Mouse (Mus musculus) monocyte, adult 5-6 weeks (primary cell): Measurements from ENCODE around the gene Acot8. TPM values are rescaled to one million over a fixed set of nuclear protein-coding genes. Genes with fewer than 3 reads are reported as not detected.
"Not testable (repeated sequence)": the region's sequence is repeated elsewhere in the genome, so short reads cannot be mapped to it uniquely, and the experiment has no call there.

Source experiments
- ATAC-seq: fragments of 153-309, 156-312 bp; replicated peaks from 2 replicates; pipeline ENCODE4 v1.8.0; 2017; ENCODE audit warnings: mild to moderate bottlenecking; ENCODE audit not compliant: low TSS enrichment, insufficient number of reproducible peaks, severe bottlenecking, poor library complexity, low FRiP score
- total RNA-seq: library from RNA; stranded (forward); fragments of 200-1000, 200-491, 200-594 nt; gene quantifications from 3 replicates; pipeline ENCODE4 v1.2.3, GENCODE M21; 2017

Gene Acot8
- total RNA-seq, 1 experiment from 2014 or later = 45.3 TPM

DNA sequence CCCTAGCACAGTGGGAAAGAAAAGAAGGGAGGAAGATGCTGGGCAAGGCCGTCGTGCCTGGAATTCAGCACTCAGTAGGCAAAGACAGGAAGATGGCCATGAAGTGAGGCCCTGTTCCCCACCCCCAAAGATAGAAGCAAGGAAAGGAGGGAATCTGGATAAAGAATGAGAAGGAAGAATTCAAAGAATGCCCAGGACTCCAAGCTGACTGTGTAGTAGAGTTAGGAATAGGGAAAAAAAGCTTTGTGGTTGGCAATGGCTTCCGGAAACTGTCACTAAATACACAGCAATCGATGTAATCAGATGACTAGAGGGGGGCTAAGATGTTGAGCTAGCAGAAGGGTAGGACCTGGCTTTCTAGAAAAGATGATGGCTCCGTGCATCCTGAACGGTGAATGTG, 12.5 kb upstream of the Acot8 start:
- ATAC-seq = no peak

DNA sequence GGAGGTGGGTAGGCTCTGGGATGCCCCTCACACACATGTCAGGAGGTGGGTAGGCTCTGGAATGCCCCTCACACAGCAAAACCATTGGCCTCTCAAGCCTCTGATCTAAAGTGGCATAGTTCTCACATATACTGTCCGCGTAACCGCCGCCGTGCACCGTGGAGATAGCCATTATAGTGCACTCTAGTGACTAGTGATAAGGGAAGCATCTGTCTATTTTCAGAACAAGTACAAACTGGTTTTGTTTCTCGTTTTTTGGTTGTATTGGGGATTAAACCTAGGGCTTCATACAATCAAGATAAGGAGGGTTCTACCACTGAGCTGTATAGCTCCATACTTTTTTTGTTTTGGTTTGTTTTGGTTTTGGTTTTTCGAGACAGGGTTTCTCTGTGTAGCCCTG, 11.1 kb upstream of the Acot8 start:
- ATAC-seq = no peak

DNA sequence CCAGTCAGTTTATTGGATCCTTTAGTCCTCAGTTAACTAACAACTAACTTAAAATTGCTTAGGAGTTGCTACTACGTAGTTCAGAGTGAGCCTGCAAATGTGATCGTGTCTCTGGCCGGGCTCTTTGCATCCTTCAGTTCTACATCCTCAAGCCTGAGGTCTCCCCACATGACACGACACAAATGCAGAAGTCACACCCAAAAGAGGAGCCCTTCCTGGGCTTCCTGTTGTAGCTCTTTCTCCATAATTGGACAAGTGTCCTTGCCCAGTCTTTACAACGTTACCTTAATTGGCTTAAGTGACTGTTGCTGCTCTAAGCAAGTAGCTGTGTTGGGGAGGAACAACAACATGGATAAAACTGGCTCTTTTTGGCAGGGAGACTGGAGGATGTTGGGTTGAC, 10.7 kb upstream of the Acot8 start:
- peak; percentile 81 for ATAC-seq

DNA sequence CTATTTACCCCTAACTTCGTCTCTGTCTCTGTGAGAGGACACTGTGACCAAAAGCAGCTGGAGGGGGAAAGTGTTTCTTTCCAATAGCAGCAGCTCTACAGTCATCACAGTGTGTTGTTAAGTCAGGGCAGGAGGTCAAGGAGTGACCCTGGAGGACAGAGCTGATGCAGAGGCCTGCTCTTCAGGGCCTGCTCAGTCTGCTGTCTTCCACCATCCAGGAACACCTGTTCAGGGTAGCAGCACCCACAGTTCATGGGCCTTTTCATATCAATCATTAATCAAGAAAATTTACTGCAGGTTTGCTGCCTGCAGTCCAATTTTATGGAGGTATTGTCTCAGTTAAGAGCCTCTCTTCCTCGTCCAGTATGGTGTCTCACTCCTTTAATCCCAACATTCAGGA, 8.9 kb upstream of the Acot8 start:
- ATAC-seq = no peak

DNA sequence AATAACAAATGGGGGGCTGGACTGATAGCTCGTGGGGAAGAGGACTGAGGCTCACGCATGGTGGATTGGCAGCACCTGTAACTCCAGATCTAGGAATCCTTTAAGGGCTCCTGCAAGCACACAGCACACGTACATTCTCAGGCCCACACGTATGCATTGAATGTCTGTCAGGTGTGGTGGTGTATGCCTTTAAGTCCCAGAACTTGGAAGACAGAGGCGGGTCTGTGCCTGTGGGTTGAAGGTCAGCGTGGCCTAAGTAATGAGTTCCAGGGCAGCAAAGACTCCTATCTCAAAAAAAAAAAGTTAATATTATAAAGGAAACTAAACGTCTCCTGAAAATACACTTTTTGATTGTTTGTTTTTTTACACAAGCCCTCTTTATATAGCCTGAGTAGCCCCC, 1.9 kb upstream of the Acot8 start:
- no peak for ATAC-seq

DNA sequence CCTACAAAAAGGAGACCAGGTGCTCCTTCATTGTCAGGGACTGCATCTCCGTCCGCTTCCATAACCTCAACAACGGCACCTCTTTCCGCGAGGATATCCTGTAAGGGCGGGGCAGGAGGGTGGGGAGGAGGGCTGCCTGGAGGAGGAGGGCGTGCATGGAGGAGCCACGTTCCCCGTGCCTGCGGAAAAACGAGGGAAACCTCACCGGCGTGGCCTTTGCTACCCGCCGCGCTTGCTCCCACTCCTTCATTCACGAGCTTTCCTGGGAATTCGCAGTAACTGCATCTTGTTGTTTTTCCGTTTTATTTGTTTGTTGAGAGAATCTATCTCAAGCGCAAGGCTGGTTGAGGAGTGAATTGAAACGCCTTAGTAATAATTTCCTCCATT, 643 bp upstream of the Acot8 start:
- 0 out of 2 replicates have a peak, but pooled peaks have one; percentile 2 for ATAC-seq

DNA sequence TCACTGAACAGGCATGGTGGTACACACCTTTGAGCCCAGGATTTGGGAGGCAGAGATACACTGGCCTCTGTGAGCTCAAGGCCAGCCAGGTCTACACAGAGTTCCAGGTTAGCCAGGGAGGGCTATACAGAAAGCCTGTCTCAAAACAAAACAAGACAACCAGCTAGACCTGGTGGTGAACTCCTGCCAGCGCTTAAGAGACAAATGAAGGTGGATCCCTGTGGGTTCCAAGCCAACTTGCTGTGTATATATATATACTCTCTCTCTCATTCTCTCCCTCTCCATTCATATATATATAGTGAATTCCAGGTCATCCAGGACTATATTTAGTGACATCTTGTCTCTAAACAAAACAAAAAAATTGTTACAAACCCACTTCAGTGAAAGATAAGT, 765 bp downstream of the Acot8 start:
- ATAC-seq = no peak

DNA sequence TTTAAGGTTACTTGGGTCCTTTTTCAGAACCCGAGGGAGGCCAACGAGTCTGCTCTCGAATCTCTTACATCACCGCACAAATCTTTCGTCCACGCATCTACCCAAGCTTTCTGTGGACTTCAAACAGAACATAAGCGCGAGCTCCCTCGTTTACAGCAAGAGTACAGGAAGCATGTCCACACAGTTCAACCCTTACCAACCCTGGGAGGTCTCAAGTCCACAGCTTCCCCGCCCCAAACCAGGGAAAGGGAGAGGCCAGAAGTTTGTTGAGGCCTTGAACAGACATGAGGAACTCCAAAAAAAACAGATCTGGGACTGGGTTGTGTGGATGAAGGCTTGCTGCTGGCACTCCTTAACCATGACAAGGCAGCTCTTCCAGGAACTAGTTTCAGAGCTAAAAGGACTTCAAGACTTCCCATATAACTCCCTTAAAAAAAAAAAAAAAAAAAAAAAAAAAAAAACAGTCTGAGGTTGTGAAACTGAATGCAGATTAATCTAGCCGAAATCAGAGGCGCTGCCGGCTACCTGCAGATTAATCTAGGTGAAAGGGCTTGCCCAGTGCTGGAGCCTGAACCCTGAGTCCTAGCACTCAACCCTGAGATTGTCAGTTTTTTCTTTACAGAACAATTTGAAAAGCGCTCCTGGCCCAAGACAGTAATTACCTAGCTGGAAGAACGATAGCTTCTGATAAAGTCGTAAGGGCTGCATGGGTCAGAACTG, 1.3 kb downstream of the Acot8 start:
- ATAC-seq = no peak

DNA sequence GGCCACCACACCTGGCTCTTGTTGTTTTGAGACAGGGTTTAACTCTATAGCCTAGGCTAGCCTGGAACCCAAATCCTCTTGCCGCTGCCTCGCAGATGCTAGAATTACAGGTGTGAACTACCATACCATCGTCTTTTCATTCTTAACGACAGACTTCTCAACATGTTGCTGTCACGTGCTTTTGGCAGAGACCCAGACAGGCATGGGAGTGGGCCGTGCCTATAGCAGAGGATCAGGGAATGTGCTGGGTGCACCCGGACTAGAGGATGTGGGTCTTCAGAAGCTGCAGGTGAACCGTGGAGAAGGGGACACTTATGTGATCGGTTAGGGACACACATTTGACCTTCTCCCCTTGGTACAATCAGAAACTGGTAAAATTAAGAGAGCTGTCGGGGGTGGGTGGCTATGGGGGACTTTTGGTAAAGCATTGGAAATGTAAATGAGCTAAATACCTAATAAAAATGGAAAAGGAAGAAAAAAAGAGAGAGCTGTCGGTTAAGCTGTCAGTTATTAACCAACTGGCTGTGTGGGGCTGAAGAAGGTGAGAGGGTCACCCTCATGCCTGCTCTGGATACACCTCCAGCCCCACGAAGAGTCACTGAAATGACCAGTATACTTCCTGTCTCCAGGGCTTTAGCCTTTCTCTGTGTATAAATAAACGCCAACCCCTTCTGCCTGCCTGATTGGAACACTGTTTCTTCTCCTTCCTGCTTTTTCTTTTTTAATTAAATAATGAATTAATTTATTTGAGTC, 4.3 kb downstream of the Acot8 start:
- ATAC-seq = no peak

DNA sequence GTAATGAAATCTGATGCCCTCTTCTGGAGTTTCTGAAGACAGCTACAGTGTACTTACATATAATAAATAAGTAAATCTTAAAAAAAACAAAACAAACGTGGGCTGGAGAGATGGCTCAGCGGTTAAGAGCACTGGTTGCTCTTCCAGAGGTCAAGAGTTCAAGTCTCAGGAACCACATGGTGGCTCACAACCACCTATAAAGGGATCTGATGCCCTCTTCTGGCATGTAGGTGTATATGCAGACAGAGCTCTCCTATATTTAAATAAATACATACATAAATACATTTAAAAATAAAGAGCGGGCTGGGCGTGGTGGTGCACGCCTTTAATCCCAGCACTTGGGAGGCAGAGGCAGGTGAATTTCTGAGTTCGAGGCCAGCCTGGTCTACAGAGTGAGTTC, 6.1 kb downstream of the Acot8 start:
- not testable (repeated sequence) for ATAC-seq

DNA sequence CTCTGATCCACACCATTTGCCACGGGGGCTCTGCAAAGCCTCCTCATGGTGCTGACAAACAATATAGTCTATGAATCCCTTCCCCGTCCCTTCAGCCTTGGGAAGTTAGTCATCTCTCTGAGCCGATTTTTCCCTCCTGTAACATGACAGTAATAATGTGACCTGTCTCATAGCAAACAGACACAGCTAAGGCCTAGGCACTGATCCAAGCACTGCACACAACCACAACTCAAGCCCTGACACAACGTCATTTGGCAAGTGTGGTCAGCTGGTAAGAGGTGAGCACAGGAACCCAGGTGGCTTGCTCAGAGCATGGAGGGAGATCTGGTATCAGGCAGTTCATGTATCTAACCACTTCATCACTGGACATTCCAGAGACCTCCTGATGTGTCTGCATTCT, 8.8 kb downstream of the Acot8 start:
- no peak for ATAC-seq

DNA sequence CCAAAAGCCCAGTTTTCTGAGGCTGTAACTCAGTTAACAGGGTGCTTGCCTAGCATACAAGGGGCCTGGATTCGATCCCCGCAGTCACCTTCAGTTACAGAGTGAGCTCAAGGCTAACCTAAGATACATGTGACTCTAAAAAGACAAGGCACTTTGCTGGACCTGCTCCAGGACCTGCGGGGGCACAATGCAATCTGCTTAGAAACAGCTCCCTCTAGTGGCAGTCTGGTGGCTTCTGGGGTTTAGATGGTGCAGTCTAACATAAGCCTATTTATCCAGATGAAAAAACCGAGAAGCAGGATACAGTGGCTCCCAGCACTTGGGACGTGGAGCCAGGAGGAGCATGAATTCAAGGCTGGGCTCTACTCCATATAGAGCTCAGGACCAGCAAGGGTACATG, 10.4 kb downstream of the Acot8 start:
- peak; percentile 58 for ATAC-seq

DNA sequence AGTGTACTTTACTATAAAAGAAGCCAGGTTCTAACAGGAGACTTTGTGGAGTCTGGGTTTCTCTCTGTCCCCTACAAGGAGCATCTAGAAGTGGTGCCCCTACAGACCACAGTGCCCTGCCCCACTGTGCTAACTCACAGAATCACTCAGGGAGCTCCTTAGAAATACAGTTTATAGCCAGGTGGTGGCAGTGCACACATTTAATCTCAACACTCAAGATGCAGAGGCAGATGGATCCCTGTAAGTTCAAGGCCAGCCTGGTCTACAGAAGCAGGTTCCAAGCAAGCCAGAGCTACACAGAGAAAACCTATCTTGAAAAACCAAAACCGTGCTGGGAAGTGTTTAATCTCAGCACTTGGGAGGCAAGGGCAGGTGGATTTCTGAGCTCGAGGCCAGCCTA, 10.9 kb downstream of the Acot8 start:
- no peak for ATAC-seq

DNA sequence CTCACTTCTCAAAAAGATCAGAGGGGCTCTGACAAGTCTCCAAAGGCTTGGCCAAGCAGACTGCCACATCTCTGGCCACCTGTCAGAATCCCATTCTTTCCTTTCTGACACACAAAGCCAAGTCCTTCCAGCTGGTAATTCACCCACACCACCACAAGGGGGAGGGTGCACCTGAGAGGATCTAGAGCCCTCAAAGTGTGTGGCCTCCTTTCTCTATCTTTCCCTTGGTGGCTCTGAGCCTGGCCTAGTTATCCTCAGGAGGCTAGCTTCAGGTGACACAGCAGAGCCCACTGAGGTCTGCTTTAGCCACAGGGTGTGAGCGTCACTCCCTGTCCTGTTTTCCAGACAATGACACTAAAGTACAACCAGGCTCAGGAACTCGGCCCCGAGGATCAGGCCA, 11.4 kb downstream of the Acot8 start:
- ATAC-seq = no peak

DNA sequence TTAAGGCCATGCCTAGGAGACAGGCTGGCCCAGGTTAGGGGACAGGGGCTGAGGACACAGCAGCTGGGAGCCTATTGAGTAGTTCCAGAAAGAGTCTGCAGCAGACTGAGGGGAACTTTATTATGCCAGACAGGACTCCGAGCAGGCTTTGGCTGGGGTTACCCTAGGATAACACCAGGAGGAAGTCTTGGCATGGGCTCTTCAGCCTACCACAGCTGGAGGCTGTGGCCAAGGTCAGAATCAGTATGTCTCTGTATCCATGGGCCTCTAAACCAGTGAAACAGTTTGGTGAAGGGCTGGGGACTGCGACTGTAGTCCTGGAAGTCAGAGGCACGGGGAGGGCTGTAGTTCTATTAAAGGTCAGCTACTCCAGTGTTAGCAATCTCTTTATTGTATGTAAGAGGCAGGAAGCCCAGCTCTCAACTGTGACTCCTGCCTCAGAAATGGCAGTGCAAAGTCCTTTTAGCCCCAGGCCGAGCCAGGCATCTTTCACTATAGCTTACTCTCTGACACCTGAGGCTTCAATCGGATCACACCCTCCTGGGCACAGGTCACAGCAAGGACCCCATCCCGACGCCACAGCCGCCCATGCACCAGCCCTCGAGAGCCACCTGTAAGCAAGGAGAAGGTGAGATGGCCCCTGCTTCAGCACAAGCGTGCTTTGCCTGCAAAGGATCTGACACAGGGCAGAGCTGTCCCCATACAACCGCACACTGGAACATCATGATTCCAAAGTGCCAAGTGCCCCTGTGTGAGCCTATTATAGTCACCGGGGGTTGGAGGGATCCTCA, 12.1 kb downstream of the Acot8 start:
- ATAC-seq = no peak

DNA sequence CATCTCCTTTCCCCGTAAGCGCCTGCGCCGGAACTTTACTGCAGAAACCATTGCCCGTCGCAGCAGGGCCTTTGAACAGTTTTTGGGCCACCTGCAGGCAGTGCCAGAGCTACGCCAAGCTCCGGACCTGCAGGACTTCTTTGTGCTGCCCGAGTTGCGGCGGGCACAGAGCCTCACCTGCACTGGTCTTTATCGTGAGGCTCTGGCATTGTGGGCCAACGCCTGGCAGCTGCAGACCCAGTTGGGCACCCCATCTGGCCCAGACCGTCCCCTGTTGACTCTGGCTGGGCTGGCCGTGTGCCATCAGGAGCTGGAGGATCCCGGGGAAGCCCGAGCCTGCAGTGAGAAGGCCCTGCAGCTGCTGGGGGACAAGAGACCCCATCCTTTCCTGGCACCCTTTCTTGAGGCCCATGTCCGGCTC, 12.8 kb downstream of the Acot8 start:
- ATAC-seq = no peak

DNA sequence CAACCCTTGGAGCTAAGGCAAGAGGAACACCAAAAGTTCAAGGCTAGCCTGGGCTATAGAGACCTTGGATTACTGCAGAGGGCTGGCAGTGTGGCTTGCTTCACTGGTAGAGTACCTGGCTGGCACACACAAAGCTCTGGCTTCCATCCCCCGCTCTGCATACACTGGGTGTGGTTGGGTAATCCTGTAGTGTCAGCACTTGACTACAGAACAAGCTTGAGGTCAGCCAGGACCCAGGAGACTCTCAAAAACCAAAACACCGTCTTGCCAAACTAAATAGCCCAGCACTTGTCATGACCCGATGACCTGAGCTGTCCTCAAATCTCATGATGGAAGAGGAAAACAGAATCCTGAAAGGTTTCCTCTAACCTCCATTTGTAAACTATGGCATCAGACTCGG, 14.2 kb downstream of the Acot8 start:
- ATAC-seq = no peak

DNA sequence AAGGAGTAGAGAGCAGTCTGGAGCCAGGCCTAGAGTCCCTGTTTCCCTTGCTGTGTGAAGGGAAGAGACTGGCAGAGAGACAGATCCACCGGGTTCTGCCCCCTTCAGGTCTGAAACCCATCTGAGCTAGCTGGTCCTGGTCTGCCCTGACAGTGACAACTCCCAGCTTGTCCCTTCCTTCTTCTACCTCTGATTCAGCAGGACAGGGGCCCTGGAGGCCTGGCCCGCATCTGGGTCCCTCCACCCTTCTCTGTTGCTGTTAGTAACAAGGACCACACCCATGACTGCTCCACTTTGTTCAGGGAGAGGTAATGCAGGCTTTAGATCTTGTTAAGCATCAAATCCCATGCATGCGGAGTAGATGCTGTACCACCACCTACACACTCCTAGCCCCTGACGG, 16.3 kb downstream of the Acot8 start:
- no peak for ATAC-seq

DNA sequence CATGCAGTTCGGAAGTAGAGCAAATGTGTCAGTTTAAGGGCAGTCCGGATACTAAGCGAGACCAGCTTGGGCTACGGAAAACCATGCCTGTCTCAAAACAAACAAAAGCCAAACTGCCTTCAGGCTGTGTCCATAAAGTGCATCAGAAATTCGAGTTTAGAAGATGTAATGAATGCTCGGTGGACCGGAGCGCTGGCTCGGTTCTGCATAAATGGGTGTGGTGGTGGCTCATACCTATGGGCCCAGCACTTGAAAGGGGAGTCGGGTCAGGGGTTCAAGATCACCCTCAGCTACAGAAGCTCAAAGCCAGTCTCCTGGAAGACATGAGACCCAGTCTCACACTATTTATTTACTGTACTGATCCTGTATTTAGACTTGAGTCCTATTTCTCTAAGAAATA, 16.9 kb downstream of the Acot8 start:
- ATAC-seq = no peak

DNA sequence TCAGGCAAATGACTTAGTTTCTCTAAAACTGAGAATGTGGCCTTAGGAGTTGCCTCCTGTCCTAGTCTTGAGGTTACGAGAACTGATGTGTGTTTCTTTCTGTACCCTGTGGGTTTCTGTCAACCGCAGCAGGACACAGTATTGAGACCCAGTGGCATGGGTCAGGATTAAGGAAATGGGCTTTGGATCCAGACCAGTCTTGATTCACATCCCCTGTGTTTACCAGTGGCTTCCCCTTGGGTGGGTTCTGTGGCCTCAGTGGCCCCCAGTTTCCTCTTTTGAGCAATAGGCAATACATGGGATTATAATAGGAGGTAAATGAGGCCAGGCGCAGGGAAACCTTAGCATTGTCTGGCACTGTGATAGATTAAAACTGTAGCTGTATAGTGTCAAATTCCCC, 17.6 kb downstream of the Acot8 start:
- peak; percentile 11; the same call in 1 of the 2 replicates for ATAC-seq
